In the genomic region with DNA sequence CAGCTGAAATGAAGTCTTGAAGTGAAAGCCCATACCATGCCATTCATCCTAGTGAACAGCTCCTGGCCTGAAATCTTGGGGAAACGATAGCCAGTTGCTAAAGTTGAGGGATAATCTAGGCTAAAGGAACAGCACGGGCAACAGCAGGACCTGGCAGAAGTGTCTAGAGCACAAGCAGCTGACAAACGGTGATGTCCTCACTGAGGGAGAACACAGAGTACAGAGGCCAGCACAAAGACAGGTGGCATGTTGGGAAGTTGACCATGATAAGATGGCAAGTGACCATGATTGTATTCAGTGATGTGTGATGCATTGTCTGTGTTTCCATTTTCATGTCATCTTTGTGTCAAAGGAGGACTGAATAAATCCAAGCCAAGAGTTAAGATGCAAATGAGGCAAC, we compare ENCODE assay signal across 16 mouse cellular contexts.
"Had no signal": no experiment of that assay in that cellular context is flagged by ENCODE, and none has a peak within 500 bp of the region (broad histone marks: within the 10 kb centered on the region; RNA-seq: fewer than 3 reads in every experiment).

No protein-coding gene starts in this region.

- H3K27me3 ChIP-seq: midbrain, embryonic 12.5 days had no signal

- H3K4me2 ChIP-seq: lung, embryonic 14.5 days; midbrain, embryonic 12.5 days had no signal

- H3K4me3 ChIP-seq: midbrain, embryonic 10.5 days; midbrain, embryonic 12.5 days; myocyte had no signal

- H3K36me3 ChIP-seq: midbrain, embryonic 10.5 days; midbrain, embryonic 12.5 days had no signal

- H3K9me3 ChIP-seq: midbrain, embryonic 10.5 days; midbrain, embryonic 12.5 days had no signal

- H3K9ac ChIP-seq: lung, embryonic 14.5 days; midbrain, embryonic 12.5 days had no signal

- H3K4me1 ChIP-seq: midbrain, embryonic 10.5 days; midbrain, embryonic 12.5 days had no signal

- H3K27ac ChIP-seq: midbrain, embryonic 10.5 days; midbrain, embryonic 12.5 days had no signal

- DNase-seq: lung, adult 18-20 months; lung, embryonic 14.5 days; lung, postnatal 10 days; lung, postnatal 4 days; midbrain, embryonic 14.5 days; retina, postnatal 1 day; right cerebral cortex, adult 18-20 months; right cerebral cortex, postnatal 25 days; right cerebral cortex, postnatal 4 days; spleen, adult 18-20 months; thymus, adult 18-20 months; thymus, postnatal 14 days; thymus, postnatal 36 days had no signal
